Mouse (Mus musculus) telencephalon, adult 2 months (tissue): ENCODE data around the gene Nkx2-1.

Experiments used
- DNase-seq: peaks from one replicate; pipeline ENCODE4 v3.0.0-alpha.2; 2011; ENCODE audit warnings: low read depth, low spot score

The Nkx2-1 gene

GRCm38 (mm10) chr12:56522191-56522590 is 14.5 kb downstream of the Nkx2-1 start:
- no peak for DNase-seq

GRCm38 (mm10) chr12:56521106-56521840 is 15.4 kb downstream of the Nkx2-1 start:
- DNase-seq: no peak

DNA sequence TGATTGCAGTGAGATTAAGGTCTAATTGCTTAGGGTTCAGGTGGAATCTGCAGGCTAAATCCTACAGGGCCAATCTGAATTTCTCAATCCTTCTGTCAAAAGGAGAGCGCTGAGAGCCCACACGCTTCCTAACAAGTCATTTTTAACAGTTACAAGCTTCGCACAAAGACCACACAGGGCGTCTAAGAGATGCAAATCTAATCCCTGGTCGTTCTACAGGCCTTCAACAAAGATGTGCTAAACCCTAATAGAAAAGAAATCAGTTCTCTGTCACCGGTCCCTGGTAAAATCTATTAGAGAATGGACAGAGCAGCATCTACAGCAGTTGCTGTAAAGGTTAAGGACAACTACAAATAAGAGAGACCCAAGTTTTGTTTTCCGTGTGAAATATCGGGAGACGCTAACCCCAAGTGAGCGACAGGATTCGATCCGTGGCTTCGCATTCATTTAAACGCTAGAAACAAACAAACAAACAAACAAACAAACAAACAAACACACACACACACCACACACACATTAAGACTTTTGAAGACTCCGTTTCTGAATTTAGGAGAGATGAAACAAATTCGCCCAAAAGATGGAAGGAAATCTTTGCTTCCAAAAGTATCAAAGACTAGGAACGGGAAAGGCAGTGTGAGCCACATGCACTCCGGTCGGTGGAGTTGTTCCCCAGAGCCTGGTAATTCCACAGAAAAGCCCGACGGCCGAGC is 16.2 kb downstream of the Nkx2-1 start:
- DNase-seq: no peak

DNA sequence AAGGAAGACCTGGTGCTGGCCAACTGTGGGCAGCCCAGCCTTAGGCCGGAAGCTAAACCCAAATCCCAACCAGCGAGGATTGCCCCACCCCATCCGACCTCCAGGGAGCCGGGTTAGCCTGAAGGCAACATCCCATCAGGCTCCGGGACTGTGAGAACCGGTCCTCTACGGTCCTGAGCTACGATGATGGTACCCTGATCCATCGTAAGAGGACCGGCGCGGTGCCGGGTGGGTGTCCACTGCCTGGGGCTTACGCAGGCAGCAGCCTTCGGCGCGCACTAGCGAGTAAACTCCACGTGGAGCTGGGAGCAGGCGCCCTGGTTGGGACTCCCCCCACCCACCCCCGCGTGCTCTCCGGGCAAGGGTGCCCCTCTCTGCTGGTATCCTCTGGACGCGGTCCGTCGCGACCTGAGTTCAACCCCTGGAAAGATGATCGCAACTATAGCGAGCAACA is 16.9 kb downstream of the Nkx2-1 start:
- DNase-seq: no peak

- no peak for DNase-seq
These were observed 17.5 kb downstream of the Nkx2-1 start for GRCm38 (mm10) chr12:56519071-56519737.

DNA sequence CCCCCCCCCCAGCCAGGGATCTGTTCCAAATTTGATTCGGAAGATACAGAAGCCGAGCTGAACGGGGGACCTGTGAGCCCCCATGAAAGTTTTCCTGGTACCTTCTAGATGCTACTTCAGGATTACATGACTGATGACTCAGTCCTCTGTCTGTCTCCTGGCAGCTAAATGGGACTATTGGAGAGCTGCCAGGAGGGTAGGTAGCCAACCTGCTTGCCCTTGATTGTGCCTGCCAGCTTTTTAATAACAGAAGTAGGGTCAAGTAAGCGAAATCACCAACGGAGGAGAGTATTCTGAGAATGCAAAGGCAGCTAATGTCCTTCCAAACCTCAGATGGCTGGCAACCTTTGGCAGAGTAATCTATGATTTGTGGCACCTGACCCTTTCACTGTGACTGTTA is 18.5 kb downstream of the Nkx2-1 start:
- no peak for DNase-seq

DNA sequence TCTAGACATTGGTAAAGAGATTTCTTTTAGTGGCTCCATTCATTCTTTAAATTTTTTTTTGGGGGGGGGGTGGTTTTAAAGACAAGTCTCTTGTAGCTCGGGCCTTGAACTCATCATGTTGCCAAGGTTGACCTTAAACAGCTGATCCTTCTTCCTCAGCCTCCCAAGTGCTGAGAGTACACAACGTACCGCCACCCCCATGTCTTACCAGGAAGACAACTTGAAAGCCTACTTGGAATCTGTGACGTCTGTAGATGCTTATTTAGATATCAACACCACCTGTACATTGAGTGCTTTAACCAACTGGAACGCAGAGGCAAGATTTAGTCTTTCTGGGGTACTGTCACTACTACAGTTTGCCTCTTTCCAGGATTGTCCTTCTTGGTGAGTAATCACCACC is 21.9 kb downstream of the Nkx2-1 start:
- no peak for DNase-seq

DNA sequence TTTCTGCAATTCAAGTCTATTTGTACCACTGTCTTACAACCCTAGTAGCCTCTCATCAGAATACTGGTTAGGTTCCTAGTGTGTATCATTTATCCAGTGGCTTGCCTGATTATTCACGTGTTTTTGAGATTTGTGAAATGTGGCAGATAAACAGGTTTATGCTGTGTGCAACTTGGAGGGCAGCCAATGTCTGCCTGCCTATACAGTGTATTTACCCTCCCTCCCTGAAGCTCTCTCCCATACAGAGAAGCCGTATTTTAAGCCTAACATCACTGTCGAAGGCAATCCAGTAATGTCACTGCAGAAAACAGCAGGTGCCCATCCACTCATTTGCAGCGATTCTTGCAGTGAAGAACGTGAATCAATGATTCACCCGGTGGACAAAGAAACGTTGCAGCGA is 28.3 kb downstream of the Nkx2-1 start:
- no peak for DNase-seq

DNA sequence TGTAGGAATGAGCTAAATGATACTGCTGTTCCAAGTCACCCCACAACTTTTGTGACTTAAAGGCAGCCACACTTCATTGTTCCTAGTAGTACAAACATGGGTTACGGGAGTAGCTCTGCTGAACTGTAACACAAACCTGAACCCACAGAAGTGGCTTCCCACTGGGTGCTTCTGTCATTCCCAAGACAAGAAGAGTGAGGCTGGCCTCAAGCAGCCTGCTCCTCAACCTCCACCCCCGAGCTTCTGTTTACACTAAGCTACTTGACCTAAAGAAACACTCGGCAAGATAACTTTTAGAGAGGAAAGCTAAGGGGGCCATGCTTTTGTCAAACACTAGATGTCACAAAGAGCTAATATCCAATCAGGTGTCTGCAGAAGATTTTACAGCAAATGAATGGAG is 49.7 kb downstream of the Nkx2-1 start:
- no peak for DNase-seq

DNA sequence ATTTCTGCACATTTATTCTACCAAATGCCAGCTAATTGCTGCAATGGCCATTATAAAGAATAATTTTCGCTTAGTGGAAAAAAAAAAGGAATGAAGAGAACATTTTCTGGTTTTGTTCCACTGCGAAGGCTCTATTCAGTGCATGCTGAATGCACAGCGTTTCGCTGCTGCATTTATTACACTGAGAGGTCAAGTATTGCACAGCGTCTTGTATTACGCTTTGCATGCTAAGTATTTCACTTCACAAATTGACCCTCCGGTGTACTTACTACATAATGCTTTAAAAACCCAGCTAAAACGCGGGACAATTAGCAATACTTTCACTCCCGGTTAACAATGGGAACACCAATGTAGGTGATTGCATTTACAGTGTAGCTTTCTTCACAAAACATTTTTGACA is 54.1 kb downstream of the Nkx2-1 start:
- DNase-seq: no peak
